Mouse (Mus musculus) Patski (cell line): ENCODE data around the gene March10. TPM values are rescaled to one million over a fixed set of nuclear protein-coding genes. Genes with fewer than 3 reads are reported as not detected.

Experiments used
- ATAC-seq: fragments of 100-300 bp; one replicate; pipeline ENCODE4 v1.8.0; 2021
- CTCF ChIA-PET: fragments of 350-600 bp; sonication (Branson Sonifier 250); formaldehyde crosslinking; loops from one replicate; lab custom pipeline; 2022; ENCODE audit warnings: inconsistent platforms; lab: Charles Lee
- POLR2A ChIA-PET: fragments of 350-600 bp; sonication (Branson Sonifier 250); formaldehyde crosslinking; loops from one replicate; lab custom pipeline; 2022; ENCODE audit warnings: antibody characterized with exemption, inconsistent platforms; lab: Charles Lee
- DNase-seq: peaks from one replicate; pipeline ENCODE4 v3.0.0-alpha.2; 2011; ENCODE audit warnings: low read depth, low spot score
- H3K27me3 ChIP-seq: fragments of 371-371 bp; one replicate; pipeline ENCODE4 v1.5.1; 2021
- CTCF ChIP-seq: fragments of 100-300 bp; IDR thresholded peaks from one replicate; pipeline ENCODE4 v1.5.1; 2021
- in situ Hi-C: fragments of 300-500 bp; cut with MboI; formaldehyde crosslinking; loops from 3 replicates; pipeline ENCODE4 v1.11.1; 2018; ENCODE audit warnings: low pct_unique_long_range_greater_than_20kb, mixed read lengths
- polyA plus RNA-seq: library from polyadenylated mRNA; unstranded; gene quantifications from one replicate; pipeline ENCODE4 v1.2.3, GENCODE M21; 2021

March10 gene
- polyA plus RNA-seq, 1 experiment from 2014 or later: 0.06 TPM

DNA sequence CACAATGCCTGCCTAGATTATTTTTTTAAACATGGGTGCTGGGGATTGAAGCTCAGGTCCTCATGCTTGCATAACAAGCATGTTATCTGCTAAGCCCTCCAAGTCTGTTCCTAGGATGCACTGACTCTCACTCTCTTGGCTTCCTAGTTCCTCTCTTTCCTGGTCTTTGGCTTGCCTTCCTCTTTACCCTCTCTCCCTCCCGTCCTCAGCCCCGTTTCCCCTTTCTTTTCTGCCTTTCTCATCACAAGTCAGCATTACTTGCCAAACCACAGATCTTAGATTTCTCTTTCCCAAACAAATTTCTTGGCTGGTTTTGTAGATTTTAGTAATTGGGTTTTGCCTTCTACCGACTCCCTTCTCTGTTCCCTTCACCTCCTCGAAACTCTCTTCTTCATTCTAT, 10.2 kb upstream of the March10 start:
- in situ Hi-C loops: no loop called here
- ChIA-PET CTCF (interaction anchor here (1.4 kb wide), 1 partner anchor 128 kb away, joined by 3 read pairs; no protein-coding TSS in a partner anchor), POLR2A (interaction anchor here (0.6 kb wide), 2 partner anchors 124 to 440 kb away, joined by 3 read pairs; no protein-coding TSS in a partner anchor)
- DNase-seq: no peak
- H3K27me3 ChIP-seq: no peaks in the 10 kb centered on the region
- peak; percentile 27 for ATAC-seq
- TF ChIP-seq CTCF: no peak

DNA sequence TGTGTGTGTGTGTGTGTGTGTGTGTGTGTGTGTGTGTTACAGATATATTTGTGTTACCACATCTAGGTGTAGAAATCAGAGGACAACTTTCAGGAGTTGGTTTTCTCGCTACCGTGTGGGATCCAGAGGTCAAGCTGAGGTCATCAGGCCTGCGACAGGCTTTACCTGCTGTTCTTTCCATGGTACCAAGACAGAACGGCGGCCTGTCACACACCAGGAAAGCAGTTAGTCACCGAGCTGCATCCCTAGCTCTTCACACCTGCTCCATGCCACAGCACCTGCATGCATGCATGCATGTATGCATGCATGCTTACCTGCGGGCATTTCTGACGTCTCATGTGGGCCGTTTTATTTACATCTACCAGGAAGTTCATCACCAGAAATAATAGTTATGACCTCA, 9.0 kb upstream of the March10 start:
- ChIA-PET POLR2A (no interaction called here), CTCF (interaction anchor here (0.9 kb wide), 1 partner anchor 10 kb away, joined by 4 read pairs; no protein-coding TSS in a partner anchor)
- no peak for TF ChIP-seq CTCF
- in situ Hi-C loops: no loop called here
- H3K27me3 ChIP-seq: no peaks in the 10 kb centered on the region
- ATAC-seq (no peak), DNase-seq (no peak)

DNA sequence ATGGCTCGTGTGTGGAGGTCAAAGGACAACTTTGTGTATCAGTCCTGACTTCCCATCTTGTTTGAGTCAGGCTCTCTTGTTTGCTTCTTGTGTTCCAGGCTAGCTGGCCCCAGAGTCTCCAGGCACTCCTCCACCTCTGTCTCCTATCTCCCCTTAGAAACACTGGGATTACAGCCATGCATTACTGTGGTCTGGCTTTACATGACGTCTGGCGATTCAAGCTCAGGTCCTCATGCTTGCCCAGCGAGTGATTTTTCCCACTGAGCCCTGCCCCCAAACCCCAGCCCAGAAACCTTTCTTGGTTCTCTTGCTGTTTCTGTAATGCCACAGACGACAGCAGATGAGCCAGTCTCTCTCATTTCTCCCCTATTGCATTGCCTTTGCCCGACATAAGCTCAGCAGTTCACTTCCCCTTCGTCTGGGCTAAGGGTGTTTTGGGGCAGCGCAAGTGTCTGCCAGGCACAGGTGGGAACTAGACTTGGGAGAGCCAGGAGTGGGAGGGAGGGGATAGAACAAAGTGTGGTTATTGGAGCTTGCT, 8.0 kb upstream of the March10 start:
- no peaks in the 10 kb centered on the region for H3K27me3 ChIP-seq
- no peak for TF ChIP-seq CTCF
- ChIA-PET CTCF (interaction anchor here (0.9 kb wide), 1 partner anchor 9 kb away, joined by 4 read pairs; no protein-coding TSS in a partner anchor), POLR2A (no interaction called here)
- in situ Hi-C loops: no loop called here
- ATAC-seq (no peak), DNase-seq (no peak)

DNA sequence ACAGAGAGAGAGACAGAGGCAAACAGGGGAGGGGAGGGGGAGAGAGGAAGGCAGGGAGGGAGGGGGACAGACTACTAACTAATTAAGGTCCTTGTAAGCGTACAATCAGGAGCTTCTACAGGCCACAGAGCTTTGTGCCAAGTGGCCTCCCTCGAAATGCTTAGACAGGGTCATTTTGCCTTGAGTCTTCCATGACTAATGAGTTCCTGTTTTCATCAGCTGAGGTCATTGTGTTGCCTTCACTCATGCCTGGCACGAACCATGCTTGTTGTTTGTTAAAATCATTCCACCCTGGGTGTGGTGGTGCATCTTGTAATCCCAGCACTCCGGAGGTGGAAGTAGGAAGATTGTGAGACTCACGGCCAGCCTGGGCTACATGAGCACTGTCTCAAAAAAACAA, 3.4 kb upstream of the March10 start:
- ChIA-PET POLR2A (no interaction called here), CTCF (interaction anchor here (1.3 kb wide), 1 partner anchor 133 kb away, joined by 3 read pairs; no protein-coding TSS in a partner anchor)
- in situ Hi-C loops: no loop called here
- no peak for TF ChIP-seq CTCF
- ATAC-seq: no peak
- no peaks in the 10 kb centered on the region for H3K27me3 ChIP-seq
- DNase-seq: no peak

DNA sequence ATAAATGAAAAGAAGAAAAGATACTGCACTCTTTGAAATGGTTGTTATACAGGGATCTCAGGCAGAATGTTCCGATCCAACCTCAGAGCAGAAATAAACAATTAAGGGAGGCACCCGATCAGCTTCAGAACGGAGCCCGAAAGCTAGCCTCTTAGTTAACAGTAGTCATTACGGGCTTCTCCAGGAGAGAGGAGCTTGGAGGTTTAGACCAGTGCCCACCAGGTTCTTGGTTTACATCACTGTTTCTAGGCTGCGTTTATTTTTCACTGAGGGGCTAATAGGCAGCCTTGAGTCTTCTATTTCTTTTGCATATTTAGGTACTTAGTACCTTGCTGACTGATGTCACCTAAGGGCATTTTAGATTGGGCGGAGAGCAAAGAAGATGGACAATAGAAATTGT, 506 bp upstream of the March10 start:
- CTCF ChIA-PET: no interaction called here

DNA sequence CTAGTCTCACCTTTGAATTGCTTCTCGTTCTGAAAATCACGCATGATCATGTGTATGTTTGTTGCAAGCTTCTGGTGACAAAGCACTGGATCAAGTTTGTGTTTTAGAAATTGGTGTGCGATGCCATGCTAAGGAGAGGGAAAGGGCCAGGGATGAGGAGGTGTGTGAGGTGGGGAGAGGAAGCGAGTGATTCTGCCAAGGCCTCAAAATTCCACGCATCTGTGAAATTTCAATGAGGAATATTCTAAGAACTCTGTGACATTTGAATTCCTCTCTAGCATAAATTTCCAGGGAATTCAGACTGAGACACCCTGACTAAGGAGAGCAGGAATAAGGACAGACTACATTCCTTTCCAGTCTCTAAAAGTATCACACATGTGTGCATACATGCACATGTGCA, 1.4 kb downstream of the March10 start:
- in situ Hi-C loops: no loop called here
- DNase-seq (no peak), ATAC-seq (no peak)
- no peak for TF ChIP-seq CTCF
- no peaks in the 10 kb centered on the region for H3K27me3 ChIP-seq
- CTCF ChIA-PET: interaction anchor here (1.3 kb wide), 1 partner anchor 10 kb away, joined by 4 read pairs; no protein-coding TSS in a partner anchor
- POLR2A ChIA-PET: no interaction called here

More for the DNA sequence above, 506 bp upstream of the March10 start:
- no peak for DNase-seq
- ATAC-seq: no peak
- no peaks in the 10 kb centered on the region for H3K27me3 ChIP-seq
- in situ Hi-C loops: no loop called here
- POLR2A ChIA-PET: no interaction called here
- TF ChIP-seq CTCF: no peak

DNA sequence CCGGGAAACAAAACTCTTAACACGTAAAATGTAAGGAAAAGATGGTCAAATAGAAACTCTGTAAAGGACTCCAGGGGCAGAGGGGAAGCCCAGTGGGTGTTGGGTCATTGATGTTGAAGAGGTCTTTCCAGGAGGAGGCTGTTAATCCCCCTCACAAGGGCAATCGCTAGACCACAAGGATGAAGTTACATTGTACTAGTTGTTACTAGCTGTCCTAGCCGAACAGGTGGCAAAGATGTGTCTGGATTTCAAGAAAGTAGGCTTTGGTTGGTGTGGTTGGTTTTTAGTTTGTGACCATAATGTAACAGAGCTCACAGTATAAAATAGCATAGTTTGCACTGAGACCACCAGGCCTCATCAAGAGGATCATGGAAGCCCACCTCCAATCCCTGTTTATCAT, 3.5 kb downstream of the March10 start:
- H3K27me3 ChIP-seq: no peaks in the 10 kb centered on the region
- DNase-seq (no peak), ATAC-seq (no peak)
- POLR2A ChIA-PET: no interaction called here
- TF ChIP-seq CTCF: no peak
- in situ Hi-C loops: no loop called here
- CTCF ChIA-PET: interaction anchor here (2.1 kb wide), 1 partner anchor 14 kb away, joined by 8 read pairs; no protein-coding TSS in a partner anchor

DNA sequence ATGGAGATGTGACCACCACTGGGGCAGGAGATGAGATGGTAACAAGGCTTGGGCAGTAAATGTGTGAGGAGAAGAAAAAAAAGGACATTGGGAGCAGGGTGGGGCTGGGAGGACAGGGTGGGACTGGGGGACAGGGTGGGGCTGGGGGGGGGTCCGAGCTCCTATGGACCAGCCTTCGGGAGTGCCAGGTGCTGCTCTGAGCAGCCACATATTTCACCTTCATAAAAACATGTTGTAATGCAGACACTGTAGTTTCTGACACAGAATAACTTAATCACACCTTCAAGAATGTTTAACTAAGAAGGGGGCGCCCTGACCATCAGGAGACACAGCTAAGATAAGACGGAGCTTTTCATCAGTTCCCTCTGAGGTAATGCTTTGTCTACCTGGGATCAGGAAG, 4.0 kb downstream of the March10 start:
- no peak for TF ChIP-seq CTCF
- in situ Hi-C loops: no loop called here
- ChIA-PET POLR2A (no interaction called here), CTCF (interaction anchor here (2.1 kb wide), 1 partner anchor 13 kb away, joined by 8 read pairs; no protein-coding TSS in a partner anchor)
- no peak for DNase-seq
- H3K27me3 ChIP-seq: no peaks in the 10 kb centered on the region
- no peak for ATAC-seq

DNA sequence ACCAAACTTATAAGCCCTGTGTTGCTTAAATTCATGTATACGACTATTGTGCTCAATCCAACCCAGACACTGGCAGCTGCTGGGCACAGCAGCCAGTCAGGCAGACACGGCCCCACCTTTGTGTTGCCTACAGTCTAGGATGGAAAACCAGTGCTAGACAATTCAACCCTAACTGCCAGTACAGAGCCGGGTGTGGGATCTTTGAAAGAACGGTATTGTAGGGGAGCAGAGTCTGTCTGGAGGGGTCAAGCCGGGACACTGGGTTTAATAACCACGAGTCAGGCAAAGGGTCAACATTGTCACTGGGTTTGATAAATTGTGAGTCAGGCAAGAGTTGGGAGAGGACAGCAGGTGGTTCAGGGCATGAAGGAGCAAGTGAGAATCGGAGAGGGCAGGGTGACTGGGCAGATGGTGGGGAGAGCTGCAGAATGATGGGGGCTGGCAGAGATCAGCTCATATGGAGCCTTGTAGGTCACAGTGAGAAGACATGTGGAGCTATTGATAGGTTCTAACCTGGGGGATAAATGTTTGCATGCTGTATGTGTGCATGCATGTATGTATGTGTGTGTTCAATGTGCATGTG, 4.9 kb downstream of the March10 start:
- DNase-seq: no peak
- TF ChIP-seq CTCF: no peak
- H3K27me3 ChIP-seq: no peaks in the 10 kb centered on the region
- in situ Hi-C loops: no loop called here
- ChIA-PET POLR2A (no interaction called here), CTCF (interaction anchor here (2.1 kb wide), 1 partner anchor 12 kb away, joined by 8 read pairs; no protein-coding TSS in a partner anchor)
- no peak for ATAC-seq

DNA sequence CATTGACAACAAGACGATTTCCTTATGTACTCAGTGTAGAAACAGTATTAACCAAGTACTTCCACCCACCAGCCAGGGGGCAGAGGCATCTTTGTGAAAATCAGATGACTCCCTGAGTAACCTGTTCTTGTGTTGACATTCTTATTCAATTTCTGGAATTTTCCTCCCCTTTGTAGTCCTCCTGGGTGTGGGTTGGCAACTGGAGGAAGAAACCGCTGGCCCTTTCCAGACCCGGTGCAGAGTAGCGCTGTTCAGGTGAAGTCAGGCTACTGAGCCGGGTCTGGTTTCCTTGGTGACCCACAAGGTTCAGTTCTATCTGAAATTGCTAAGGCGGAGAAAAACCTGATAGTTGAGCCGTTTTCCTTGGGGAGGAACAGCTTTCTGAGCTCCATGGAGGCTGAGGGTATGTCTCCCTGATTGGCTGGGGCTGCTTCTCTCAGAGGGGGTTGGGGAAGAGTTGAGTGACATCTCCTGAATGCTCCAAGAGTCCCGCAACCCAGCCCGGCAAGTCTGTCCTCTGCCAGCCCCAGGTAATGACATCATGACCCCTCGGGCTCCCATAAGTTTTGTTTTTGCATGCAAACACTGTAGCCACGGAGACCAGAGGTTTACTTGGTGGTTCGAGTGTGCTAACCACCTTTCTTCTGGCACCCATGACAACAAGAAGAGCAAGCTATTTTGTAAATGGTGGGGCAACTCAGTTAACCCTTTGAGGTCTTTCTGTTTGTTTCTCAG, 6.8 kb downstream of the March10 start:
- no peak for TF ChIP-seq CTCF
- ChIA-PET POLR2A (no interaction called here), CTCF (no interaction called here)
- DNase-seq (no peak), ATAC-seq (no peak)
- in situ Hi-C loops: no loop called here
- H3K27me3 ChIP-seq: no peaks in the 10 kb centered on the region

DNA sequence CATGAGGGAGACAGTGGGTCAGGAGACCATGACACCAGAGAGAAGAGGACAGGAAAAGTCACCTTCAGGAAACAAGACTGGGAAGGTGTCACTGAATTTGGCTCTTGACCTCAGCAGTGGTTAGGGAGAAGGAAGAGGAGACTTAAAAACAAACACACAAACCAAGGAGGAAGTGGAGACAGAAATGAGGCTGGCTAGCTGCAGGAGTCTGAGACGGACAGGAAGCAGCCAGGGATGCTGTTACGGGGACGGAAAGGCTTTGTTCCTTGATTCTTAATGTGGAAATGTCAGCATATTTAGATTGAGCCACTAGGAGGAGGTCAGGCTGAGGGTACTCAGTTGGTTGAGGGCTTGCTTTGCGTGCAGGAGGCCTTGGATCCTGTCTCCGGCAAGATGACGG, 8.9 kb downstream of the March10 start:
- ATAC-seq (no peak), DNase-seq (no peak)
- in situ Hi-C loops: no loop called here
- TF ChIP-seq CTCF: no peak
- CTCF ChIA-PET: no interaction called here
- no peaks in the 10 kb centered on the region for H3K27me3 ChIP-seq
- POLR2A ChIA-PET: interaction anchor here (0.6 kb wide), 1 partner anchor 20 kb away, joined by 5 read pairs; no protein-coding TSS in a partner anchor
